Mouse (Mus musculus) liver, embryonic 15.5 days (tissue): ENCODE results near the gene Vmn2r69. TPM values are rescaled to one million over a fixed set of nuclear protein-coding genes. Genes with fewer than 3 reads are reported as not detected.

ENCODE experiments used
- ATAC-seq: fragments of 200-750 bp; cut with Nextera tagmentation; 2 replicates; pipeline ENCODE4 v1.8.0; 2017; ENCODE audit warnings: moderate number of reproducible peaks, mild to moderate bottlenecking, moderate library complexity; ENCODE audit not compliant: insufficient read depth
- H3K27ac ChIP-seq: fragments of 300-500 bp; sonication (generic); replicated peaks from 2 replicates; pipeline ENCODE4 v1.5.1; 2015; ENCODE audit warnings: mild to moderate bottlenecking, inconsistent platforms
- H3K27me3 ChIP-seq: fragments of 300-500 bp; sonication (generic); 2 replicates; pipeline ENCODE4 v1.6.1; 2015; ENCODE audit warnings: mild to moderate bottlenecking, inconsistent platforms
- H3K36me3 ChIP-seq: fragments of 300-500 bp; sonication (generic); replicated peaks from 2 replicates; pipeline ENCODE4 v1.6.1; 2015; ENCODE audit warnings: moderate library complexity, mild to moderate bottlenecking, inconsistent platforms
- H3K4me1 ChIP-seq: fragments of 300-500 bp; sonication (generic); replicated peaks from 2 replicates; pipeline ENCODE4 v1.6.1; 2015; ENCODE audit warnings: inconsistent platforms
- H3K4me2 ChIP-seq: fragments of 300-500 bp; sonication (generic); 2 replicates; pipeline ENCODE4 v1.6.1; 2015; ENCODE audit warnings: moderate library complexity, mild to moderate bottlenecking, inconsistent platforms
- H3K4me3 ChIP-seq: fragments of 300-500 bp; sonication (generic); replicated peaks from 2 replicates; pipeline ENCODE4 v1.5.1; 2015; ENCODE audit warnings: mild to moderate bottlenecking, inconsistent platforms
- H3K9ac ChIP-seq: fragments of 300-500 bp; sonication (generic); 2 replicates; pipeline ENCODE4 v1.6.1; 2015; ENCODE audit warnings: moderate library complexity, mild to moderate bottlenecking, inconsistent platforms
- H3K9me3 ChIP-seq: fragments of 300-500 bp; sonication (generic); replicated peaks from 2 replicates; pipeline ENCODE4 v1.6.1; 2016; ENCODE audit warnings: inconsistent platforms
- WGBS: fragments of 180-500 bp; shearing (Covaris S2); methylation state at CpG from one replicate; pipeline ENCODE4 v1.1.7; 2015; ENCODE audit warnings: mixed read lengths; ENCODE audit not compliant: insufficient replicate concordance; 5-methylcytosine and 5-hydroxymethylcytosine counted together
- polyA plus RNA-seq: library from polyadenylated mRNA; unstranded; fragments of >200 nt; fragmentation: Nextera tagmentation; extraction: Ambion mirVana; gene quantifications from 2 replicates; pipeline ENCODE4 v1.2.1, GENCODE M21; 2015

Gene Vmn2r69
- polyA plus RNA-seq = not detected in 2 replicates

- no peak within 1 kb of the TSS for H3K27ac ChIP-seq
- no peaks in the 10 kb centered on the region for H3K27me3 ChIP-seq
- H3K36me3 ChIP-seq = no peaks in the 10 kb centered on the region
- no peaks in the 10 kb centered on the region for H3K9me3 ChIP-seq
- WGBS = 43% methylated on average over 3 of the region's 3 CpGs
- H3K4me3 ChIP-seq = no peak within 1 kb of the TSS
- ATAC-seq = no peak
- no peak within 1 kb of the TSS for H3K4me2 ChIP-seq
- no peaks in the 10 kb centered on the region for H3K4me1 ChIP-seq
- no peak within 1 kb of the TSS for H3K9ac ChIP-seq
Observed at GRCm38 (mm10) chr7:85415820-85416219, at the start of gene Vmn2r69. TSS of gene Vmn2r69 (minus strand) at chr7:85415920.

Other genes with a start within 250 kb of the Vmn2r69 start
- not detected in 2 replicates for gene Vmn2r68, start 178.1 kb downstream of the Vmn2r69 start, polyA plus RNA-seq
- not detected in 2 replicates for gene Vmn2r71, start 147.2 kb upstream of the Vmn2r69 start, polyA plus RNA-seq
- not detected in 2 replicates for gene Vmn2r70, start 153.3 kb upstream of the Vmn2r69 start, polyA plus RNA-seq